Mouse (Mus musculus) intestine, postnatal 0 days (tissue): ENCODE data around the gene Helz2. TPM values are rescaled to one million over a fixed set of nuclear protein-coding genes. Genes with fewer than 3 reads are reported as not detected.
"Not testable (repeated sequence)": the region's sequence is repeated elsewhere in the genome, so short reads cannot be mapped to it uniquely, and the experiment has no call there.

Source experiments
- ATAC-seq: fragments of 200-750 bp; cut with Nextera tagmentation; 2 replicates; pipeline ENCODE4 v1.8.0; 2017; ENCODE audit warnings: mild to moderate bottlenecking, moderate TSS enrichment, moderate library complexity
- H3K27ac ChIP-seq: fragments of 300-500 bp; sonication (generic); 2 replicates; pipeline ENCODE4 v1.5.1; 2014; ENCODE audit warnings: mild to moderate bottlenecking, low read depth, low read length, moderate library complexity
- H3K27me3 ChIP-seq: fragments of 300-500 bp; sonication (generic); replicated peaks from 2 replicates; pipeline ENCODE4 v1.6.1; 2014; ENCODE audit warnings: low read length, mixed read lengths; ENCODE audit not compliant: control insufficient read depth, insufficient read depth
- H3K36me3 ChIP-seq: fragments of 300-500 bp; sonication (generic); 2 replicates; pipeline ENCODE4 v1.6.1; 2014; ENCODE audit warnings: mild to moderate bottlenecking, moderate library complexity; ENCODE audit not compliant: control insufficient read depth, insufficient read depth
- H3K4me1 ChIP-seq: fragments of 300-500 bp; sonication (generic); replicated peaks from 2 replicates; pipeline ENCODE4 v1.6.1; 2014; ENCODE audit warnings: antibody characterized with exemption, low read length, mixed read lengths; ENCODE audit not compliant: control insufficient read depth, insufficient read depth
- H3K4me2 ChIP-seq: fragments of 300-500 bp; sonication (generic); replicated peaks from 2 replicates; pipeline ENCODE4 v1.6.1; 2014; ENCODE audit warnings: low read depth, mild to moderate bottlenecking, moderate library complexity
- H3K4me3 ChIP-seq: fragments of 300-500 bp; sonication (generic); 2 replicates; pipeline ENCODE4 v1.5.1; 2014; ENCODE audit warnings: low read depth, low read length
- H3K9ac ChIP-seq: fragments of 300-500 bp; sonication (generic); 2 replicates; pipeline ENCODE4 v1.6.1; 2014; ENCODE audit warnings: mild to moderate bottlenecking, low read depth, low read length
- H3K9me3 ChIP-seq: fragments of 300-500 bp; sonication (generic); 2 replicates; pipeline ENCODE4 v1.6.1; 2016; ENCODE audit warnings: mixed run types; ENCODE audit not compliant: control insufficient read depth
- CTCF ChIP-seq: sonication (generic); IDR thresholded peaks from 2 replicates; pipeline ENCODE4 v1.5.1; 2016; ENCODE audit warnings: low read depth, mild to moderate bottlenecking, control low read depth, antibody characterized with exemption, moderate library complexity
- WGBS: fragments of 180-500 bp; shearing (Covaris S2); extraction: QIAGEN DNeasy Blood & Tissue Kit; methylation state at CpG from one replicate; pipeline ENCODE4 v1.1.7; 2014; 5-methylcytosine and 5-hydroxymethylcytosine counted together
- polyA plus RNA-seq: library from polyadenylated mRNA; unstranded; fragments of >200 nt; fragmentation: Nextera tagmentation; extraction: Ambion mirVana; gene quantifications from 2 replicates; pipeline ENCODE4 v1.2.1, GENCODE M21; 2015

Helz2 gene
- polyA plus RNA-seq, 1 experiment from 2014 or later: 5.7 TPM

GRCm38 (mm10) chr2:181196628-181197300, 45.1 kb downstream of the Helz2 start:
- H3K36me3 ChIP-seq: no peaks in the 10 kb centered on the region
- H3K27ac ChIP-seq: no peak overlapping the region
- no peak overlapping the region for H3K4me2 ChIP-seq
- no peak for TF ChIP-seq CTCF
- ATAC-seq: peak; percentile 64
- 53% methylated on average over 4 of the region's 4 CpGs for WGBS
- H3K9ac ChIP-seq: no peak overlapping the region
- no peak overlapping the region for H3K4me3 ChIP-seq
- no peaks in the 10 kb centered on the region for H3K9me3 ChIP-seq
- H3K4me1 ChIP-seq: peaks cover 10% of the 10 kb centered on the region; the same call in 1 of the 2 replicates
- no peaks in the 10 kb centered on the region for H3K27me3 ChIP-seq

GRCm38 (mm10) chr2:181193044-181193443, 48.8 kb downstream of the Helz2 start:
- Histone ChIP-seq H3K4me1 (peaks cover 7% of the 10 kb centered on the region; the same call in 1 of the 2 replicates), H3K4me3 (no peak overlapping the region), H3K4me2 (no peak overlapping the region), H3K36me3 (no peaks in the 10 kb centered on the region; the same call in 1 of the 2 replicates), H3K9ac (no peak overlapping the region), H3K9me3 (no peaks in the 10 kb centered on the region), H3K27ac (no peak overlapping the region), H3K27me3 (no peaks in the 10 kb centered on the region)
- no peak for TF ChIP-seq CTCF
- ATAC-seq: no peak
- WGBS: 74% methylated on average over 3 of the region's 3 CpGs

- peaks cover 6% of the 10 kb centered on the region; the same call in 1 of the 2 replicates for H3K4me1 ChIP-seq
- H3K4me3 ChIP-seq: no peak overlapping the region
- H3K9me3 ChIP-seq: no peaks in the 10 kb centered on the region
- H3K36me3 ChIP-seq: no peaks in the 10 kb centered on the region; the same call in 1 of the 2 replicates
- no peak overlapping the region for H3K9ac ChIP-seq
- H3K27me3 ChIP-seq: no peaks in the 10 kb centered on the region
- 71% methylated on average over 4 of the region's 4 CpGs for WGBS
- H3K27ac ChIP-seq: no peak overlapping the region
- ATAC-seq: no peak
- TF ChIP-seq CTCF: no peak
- no peak overlapping the region for H3K4me2 ChIP-seq
These were observed 49.9 kb downstream of the Helz2 start for GRCm38 (mm10) chr2:181191936-181192335.

- H3K36me3 ChIP-seq, H3K9ac ChIP-seq, H3K27me3 ChIP-seq, H3K9me3 ChIP-seq, H3K27ac ChIP-seq, H3K4me1 ChIP-seq, H3K4me2 ChIP-seq, H3K4me3 ChIP-seq, ATAC-seq: not testable (repeated sequence)
- WGBS: 72% methylated on average over 3 of the region's 4 CpGs
These were observed 50.4 kb downstream of the Helz2 start for GRCm38 (mm10) chr2:181191385-181191784.

- no peak for ATAC-seq
- H3K4me3 ChIP-seq: no peak overlapping the region
- no peaks in the 10 kb centered on the region for H3K27me3 ChIP-seq
- no peaks in the 10 kb centered on the region for H3K9me3 ChIP-seq
- 0 out of 2 replicates have a peak overlapping the region, but pooled peaks have one; percentile 66 for H3K27ac ChIP-seq
- H3K4me1 ChIP-seq: no peaks in the 10 kb centered on the region
- WGBS: 72% methylated on average over 1 of the region's 1 CpGs
- no peak overlapping the region for H3K4me2 ChIP-seq
- TF ChIP-seq CTCF: no peak
- H3K9ac ChIP-seq: no peak overlapping the region
- H3K36me3 ChIP-seq: no peaks in the 10 kb centered on the region; the same call in 1 of the 2 replicates
These were observed 52.5 kb downstream of the Helz2 start for GRCm38 (mm10) chr2:181189321-181189720.

GRCm38 (mm10) chr2:181188681-181189080, 53.1 kb downstream of the Helz2 start:
- H3K4me3 ChIP-seq: no peak overlapping the region
- WGBS: 35% methylated on average over 2 of the region's 2 CpGs
- no peaks in the 10 kb centered on the region for H3K9me3 ChIP-seq
- H3K36me3 ChIP-seq: no peaks in the 10 kb centered on the region; the same call in 1 of the 2 replicates
- no peak overlapping the region for H3K9ac ChIP-seq
- H3K27ac ChIP-seq: peak overlapping the region; percentile 66
- H3K4me2 ChIP-seq: peak overlapping the region; percentile 71
- no peaks in the 10 kb centered on the region for H3K27me3 ChIP-seq
- no peak for TF ChIP-seq CTCF
- H3K4me1 ChIP-seq: no peaks in the 10 kb centered on the region
- peak; percentile 7; the same call in 1 of the 2 replicates for ATAC-seq
